Mouse (Mus musculus): ENCODE data around the gene Brf1. TPM values are rescaled to one million over a fixed set of nuclear protein-coding genes. Genes with fewer than 3 reads are reported as not detected.

The Brf1 gene
- total and polyA plus RNA-seq, 2 experiments from 2014 or later, result 39.0 to 42.1 TPM

GRCm38 (mm10) chr12:112999569-113000293 is 773 bp downstream of the Brf1 start:
- Histone ChIP-seq H3K9ac (replicated peaks; ENCODE audit: low read length, poor library complexity, severe bottlenecking) (peak overlapping the region; percentile 79), H3K27me3 (ENCODE audit: insufficient read depth, low read length) (no peaks in the 10 kb centered on the region; the same call in 1 of the 2 replicates), H3K27ac (ENCODE audit: low read depth, low read length) (peak overlapping the region; percentile 88), H3K4me3 (ENCODE audit: low read depth, low read length) (peak overlapping the region; percentile 69), H3K4me2 (ENCODE audit: low read depth, low read length, poor library complexity, severe bottlenecking) (peak overlapping the region; percentile 89), H3K4me1 (ENCODE audit: insufficient read depth, low read length) (0 out of 2 replicates have a peak, but pooled peaks cover 9% of the 10 kb centered on the region), H3K9me3 (ENCODE audit: low read length) (no peaks in the 10 kb centered on the region), H3K36me3 (ENCODE audit: insufficient read depth, low read length) (no peaks in the 10 kb centered on the region)
- no peak for TF ChIP-seq CTCF (IDR thresholded peaks at IDR 0.05)
- ATAC-seq (ENCODE audit: low FRiP score) (no peak; the same call in 1 of the 2 replicates), DNase-seq (ENCODE audit: low spot score) (no peak)
- 1% methylated on average over 49 of the region's 56 CpGs for WGBS

GRCm38 (mm10) chr12:112994153-112994552 is 6.4 kb downstream of the Brf1 start:
- Histone ChIP-seq H3K27me3 (ENCODE audit: insufficient read depth, low read length) (no peaks in the 10 kb centered on the region), H3K4me3 (ENCODE audit: low read depth, low read length) (no peak overlapping the region), H3K9ac (replicated peaks; ENCODE audit: low read length, poor library complexity, severe bottlenecking) (no peak overlapping the region), H3K36me3 (ENCODE audit: insufficient read depth, low read length) (peaks cover 14% of the 10 kb centered on the region), H3K4me1 (ENCODE audit: insufficient read depth, low read length) (0 out of 2 replicates have a peak, but pooled peaks cover 7% of the 10 kb centered on the region), H3K9me3 (ENCODE audit: low read length) (no peaks in the 10 kb centered on the region), H3K4me2 (ENCODE audit: low read depth, low read length, poor library complexity, severe bottlenecking) (no peak overlapping the region), H3K27ac (ENCODE audit: low read depth, low read length) (no peak overlapping the region)
- ATAC-seq (ENCODE audit: low FRiP score), result no peak
- WGBS, result 86% methylated on average over 4 of the region's 4 CpGs
- no peak for TF ChIP-seq CTCF (IDR thresholded peaks at IDR 0.05)
- DNase-seq (ENCODE audit: low spot score), result no peak

- ATAC-seq (ENCODE audit: low FRiP score) (no peak), DNase-seq (ENCODE audit: low spot score) (no peak)
- no peaks in the 10 kb centered on the region for H3K4me1 ChIP-seq (ENCODE audit: insufficient read depth, low read length)
Measured at GRCm38 (mm10) chr12:112991444-112991843, 9.1 kb downstream of the Brf1 start.

GRCm38 (mm10) chr12:112990706-112991405 is 9.6 kb downstream of the Brf1 start:
- Histone ChIP-seq H3K4me3 (ENCODE audit: low read depth, low read length) (no peak overlapping the region), H3K9ac (replicated peaks; ENCODE audit: low read length, poor library complexity, severe bottlenecking) (no peak overlapping the region), H3K4me2 (ENCODE audit: low read depth, low read length, poor library complexity, severe bottlenecking) (no peak overlapping the region), H3K4me1 (ENCODE audit: insufficient read depth, low read length) (no peaks in the 10 kb centered on the region), H3K27ac (ENCODE audit: low read depth, low read length) (no peak overlapping the region), H3K27me3 (ENCODE audit: insufficient read depth, low read length) (no peaks in the 10 kb centered on the region), H3K9me3 (ENCODE audit: low read length) (no peaks in the 10 kb centered on the region), H3K36me3 (ENCODE audit: insufficient read depth, low read length) (peaks cover 26% of the 10 kb centered on the region)
- no peak for TF ChIP-seq CTCF (IDR thresholded peaks at IDR 0.05)
- WGBS, result 92% methylated on average over 5 of the region's 5 CpGs
- DNase-seq (ENCODE audit: low spot score), result no peak
- ATAC-seq (ENCODE audit: low FRiP score), result no peak

More at GRCm38 (mm10) chr12:112991444-112991843, 9.1 kb downstream of the Brf1 start:
- no peak overlapping the region for H3K4me3 ChIP-seq (ENCODE audit: low read depth, low read length)
- no peak overlapping the region for H3K4me2 ChIP-seq (ENCODE audit: low read depth, low read length, poor library complexity, severe bottlenecking)
- no peaks in the 10 kb centered on the region for H3K9me3 ChIP-seq (ENCODE audit: low read length)
- no peak overlapping the region for H3K27ac ChIP-seq (ENCODE audit: low read depth, low read length)
- no peak overlapping the region for H3K9ac ChIP-seq (replicated peaks; ENCODE audit: low read length, poor library complexity, severe bottlenecking)
- no peaks in the 10 kb centered on the region for H3K27me3 ChIP-seq (ENCODE audit: insufficient read depth, low read length)
- no peak for TF ChIP-seq CTCF (IDR thresholded peaks at IDR 0.05)
- H3K36me3 ChIP-seq (ENCODE audit: insufficient read depth, low read length), result peaks cover 22% of the 10 kb centered on the region
- WGBS, result 79% methylated on average over 2 of the region's 2 CpGs

- Histone ChIP-seq H3K36me3 (ENCODE audit: insufficient read depth, low read length) (peaks cover 36% of the 10 kb centered on the region), H3K27ac (ENCODE audit: low read depth, low read length) (no peak overlapping the region), H3K27me3 (ENCODE audit: insufficient read depth, low read length) (no peaks in the 10 kb centered on the region), H3K9me3 (ENCODE audit: low read length) (no peaks in the 10 kb centered on the region), H3K4me1 (ENCODE audit: insufficient read depth, low read length) (no peaks in the 10 kb centered on the region), H3K4me2 (ENCODE audit: low read depth, low read length, poor library complexity, severe bottlenecking) (no peak overlapping the region), H3K9ac (replicated peaks; ENCODE audit: low read length, poor library complexity, severe bottlenecking) (no peak overlapping the region), H3K4me3 (ENCODE audit: low read depth, low read length) (no peak overlapping the region)
- ATAC-seq (ENCODE audit: low FRiP score) (no peak), DNase-seq (ENCODE audit: low spot score) (no peak)
- 76% methylated on average over 6 of the region's 6 CpGs for WGBS
- TF ChIP-seq CTCF (IDR thresholded peaks at IDR 0.05), result peak; percentile 59
Measured at GRCm38 (mm10) chr12:112987877-112988276, 12.6 kb downstream of the Brf1 start.

- Histone ChIP-seq H3K27me3 (ENCODE audit: insufficient read depth, low read length) (no peaks in the 10 kb centered on the region), H3K27ac (ENCODE audit: low read depth, low read length) (no peak overlapping the region), H3K9ac (replicated peaks; ENCODE audit: low read length, poor library complexity, severe bottlenecking) (no peak overlapping the region), H3K4me2 (ENCODE audit: low read depth, low read length, poor library complexity, severe bottlenecking) (no peak overlapping the region), H3K36me3 (ENCODE audit: insufficient read depth, low read length) (peaks cover 40% of the 10 kb centered on the region), H3K4me3 (ENCODE audit: low read depth, low read length) (no peak overlapping the region), H3K9me3 (ENCODE audit: low read length) (no peaks in the 10 kb centered on the region), H3K4me1 (ENCODE audit: insufficient read depth, low read length) (no peaks in the 10 kb centered on the region)
- TF ChIP-seq CTCF (IDR thresholded peaks at IDR 0.05), result peak; percentile 44
- 93% methylated on average over 6 of the region's 6 CpGs for WGBS
- no peak; the same call in 1 of the 2 replicates for ATAC-seq (ENCODE audit: low FRiP score)
- DNase-seq (ENCODE audit: low spot score), result no peak
Measured at GRCm38 (mm10) chr12:112985346-112985745, 15.2 kb downstream of the Brf1 start.

All from midbrain, postnatal 0 days (tissue).